Mouse (Mus musculus): ENCODE data around the gene Tdrd3.

Gene Tdrd3

GRCm38 (mm10) chr14:87566211-87566610 is 149.8 kb downstream of the Tdrd3 start:
- DNase-seq (ENCODE audit: low spot score), result no peak

- no peak for DNase-seq (ENCODE audit: low spot score)
Observed at GRCm38 (mm10) chr14:87567034-87567461, 150.6 kb downstream of the Tdrd3 start.

GRCm38 (mm10) chr14:87567626-87568446 is 151.4 kb downstream of the Tdrd3 start:
- peak; percentile 6 for DNase-seq (ENCODE audit: low spot score)

GRCm38 (mm10) chr14:87568447-87568908 is 152.0 kb downstream of the Tdrd3 start:
- DNase-seq (ENCODE audit: low spot score), result peak; percentile 4

- no peak for DNase-seq (ENCODE audit: low spot score)
Observed at GRCm38 (mm10) chr14:87569471-87569870, 153.0 kb downstream of the Tdrd3 start.

- no peak for DNase-seq (ENCODE audit: low spot score)
Observed at GRCm38 (mm10) chr14:87572453-87572852, 156.0 kb downstream of the Tdrd3 start.

GRCm38 (mm10) chr14:87582610-87583009 is 166.2 kb downstream of the Tdrd3 start:
- DNase-seq (ENCODE audit: low spot score), result no peak

Data from ovary, postnatal 10 days (tissue).